Mouse (Mus musculus) kidney, postnatal 14 days (tissue): ENCODE results near the gene Arhgap23.

Source experiments
- DNase-seq: peaks from one replicate; pipeline ENCODE4 v3.0.0; 2022; ENCODE audit warnings: mixed read lengths

The Arhgap23 gene

GRCm38 (mm10) chr11:97406094-97406951 is 9.0 kb upstream of the Arhgap23 start:
- DNase-seq = peak; percentile 76

- DNase-seq = no peak
These were observed 7.9 kb upstream of the Arhgap23 start for GRCm38 (mm10) chr11:97407456-97407855.

- DNase-seq = peak; percentile 86
These were observed 7.2 kb upstream of the Arhgap23 start for GRCm38 (mm10) chr11:97408171-97408570.

GRCm38 (mm10) chr11:97410958-97411357 is 4.4 kb upstream of the Arhgap23 start:
- DNase-seq = no peak

GRCm38 (mm10) chr11:97412117-97412516 is 3.2 kb upstream of the Arhgap23 start:
- peak; percentile 65 for DNase-seq

- DNase-seq = no peak
These were observed 2.5 kb upstream of the Arhgap23 start for GRCm38 (mm10) chr11:97412808-97413347.

GRCm38 (mm10) chr11:97415712-97416636 is 641 bp downstream of the Arhgap23 start:
- DNase-seq = peak; percentile 72

GRCm38 (mm10) chr11:97416637-97417035 is 1.3 kb downstream of the Arhgap23 start:
- no peak for DNase-seq

GRCm38 (mm10) chr11:97418834-97419539 is 3.7 kb downstream of the Arhgap23 start:
- DNase-seq = no peak

GRCm38 (mm10) chr11:97419540-97419900 is 4.2 kb downstream of the Arhgap23 start:
- no peak for DNase-seq

GRCm38 (mm10) chr11:97422507-97422906 is 7.2 kb downstream of the Arhgap23 start:
- no peak for DNase-seq

GRCm38 (mm10) chr11:97424092-97424692 is 8.9 kb downstream of the Arhgap23 start:
- DNase-seq = no peak

GRCm38 (mm10) chr11:97424802-97425201 is 9.5 kb downstream of the Arhgap23 start:
- no peak for DNase-seq

GRCm38 (mm10) chr11:97427794-97428725 is 12.7 kb downstream of the Arhgap23 start:
- DNase-seq = peak; percentile 88

GRCm38 (mm10) chr11:97428726-97429077 is 13.4 kb downstream of the Arhgap23 start:
- DNase-seq = no peak

GRCm38 (mm10) chr11:97429615-97430014 is 14.3 kb downstream of the Arhgap23 start:
- DNase-seq = no peak

- peak; percentile 73 for DNase-seq
These were observed 16.7 kb downstream of the Arhgap23 start for GRCm38 (mm10) chr11:97432015-97432414.

- DNase-seq = no peak
These were observed 17.7 kb downstream of the Arhgap23 start for GRCm38 (mm10) chr11:97432983-97433539.

GRCm38 (mm10) chr11:97434121-97434520 is 18.8 kb downstream of the Arhgap23 start:
- no peak for DNase-seq

- DNase-seq = peak; percentile 91
These were observed 19.5 kb downstream of the Arhgap23 start for GRCm38 (mm10) chr11:97434704-97435454.
